Mouse (Mus musculus) liver, embryonic 15.5 days (tissue): ENCODE data around the gene Glb1l2. TPM values are rescaled to one million over a fixed set of nuclear protein-coding genes. Genes with fewer than 3 reads are reported as not detected.
A peak's percentile ranks its signal among the peaks of the same experiment; 100 is the strongest.

Source experiments
- ATAC-seq: fragments of 200-750 bp; cut with Nextera tagmentation; 2 replicates; pipeline ENCODE4 v1.8.0; 2017; ENCODE audit warnings: moderate number of reproducible peaks, mild to moderate bottlenecking, moderate library complexity; ENCODE audit not compliant: insufficient read depth
- H3K27ac ChIP-seq: fragments of 300-500 bp; sonication (generic); replicated peaks from 2 replicates; pipeline ENCODE4 v1.5.1; 2015; ENCODE audit warnings: mild to moderate bottlenecking, inconsistent platforms
- H3K27me3 ChIP-seq: fragments of 300-500 bp; sonication (generic); 2 replicates; pipeline ENCODE4 v1.6.1; 2015; ENCODE audit warnings: mild to moderate bottlenecking, inconsistent platforms
- H3K36me3 ChIP-seq: fragments of 300-500 bp; sonication (generic); replicated peaks from 2 replicates; pipeline ENCODE4 v1.6.1; 2015; ENCODE audit warnings: moderate library complexity, mild to moderate bottlenecking, inconsistent platforms
- H3K4me1 ChIP-seq: fragments of 300-500 bp; sonication (generic); replicated peaks from 2 replicates; pipeline ENCODE4 v1.6.1; 2015; ENCODE audit warnings: inconsistent platforms
- H3K4me2 ChIP-seq: fragments of 300-500 bp; sonication (generic); 2 replicates; pipeline ENCODE4 v1.6.1; 2015; ENCODE audit warnings: moderate library complexity, mild to moderate bottlenecking, inconsistent platforms
- H3K4me3 ChIP-seq: fragments of 300-500 bp; sonication (generic); replicated peaks from 2 replicates; pipeline ENCODE4 v1.5.1; 2015; ENCODE audit warnings: mild to moderate bottlenecking, inconsistent platforms
- H3K9ac ChIP-seq: fragments of 300-500 bp; sonication (generic); 2 replicates; pipeline ENCODE4 v1.6.1; 2015; ENCODE audit warnings: moderate library complexity, mild to moderate bottlenecking, inconsistent platforms
- H3K9me3 ChIP-seq: fragments of 300-500 bp; sonication (generic); replicated peaks from 2 replicates; pipeline ENCODE4 v1.6.1; 2016; ENCODE audit warnings: inconsistent platforms
- WGBS: fragments of 180-500 bp; shearing (Covaris S2); methylation state at CpG from one replicate; pipeline ENCODE4 v1.1.7; 2015; ENCODE audit warnings: mixed read lengths; ENCODE audit not compliant: insufficient replicate concordance; 5-methylcytosine and 5-hydroxymethylcytosine counted together
- polyA plus RNA-seq: library from polyadenylated mRNA; unstranded; fragments of >200 nt; fragmentation: Nextera tagmentation; extraction: Ambion mirVana; gene quantifications from 2 replicates; pipeline ENCODE4 v1.2.1, GENCODE M21; 2015

Glb1l2 gene
- polyA plus RNA-seq, 1 experiment from 2014 or later: 0.08 TPM

GRCm38 (mm10) chr9:26776122-26776902 lies 30.0 kb downstream of the Glb1l2 start:
- Histone ChIP-seq H3K36me3 (no peaks in the 10 kb centered on the region), H3K9me3 (no peaks in the 10 kb centered on the region), H3K27ac (no peak overlapping the region), H3K27me3 (no peaks in the 10 kb centered on the region), H3K9ac (no peak overlapping the region), H3K4me3 (no peak overlapping the region), H3K4me2 (no peak overlapping the region), H3K4me1 (no peaks in the 10 kb centered on the region)
- WGBS: 49% methylated on average over 6 of the region's 6 CpGs
- ATAC-seq: no peak

- Histone ChIP-seq H3K9ac (no peak overlapping the region), H3K4me2 (no peak overlapping the region), H3K27ac (no peak overlapping the region), H3K36me3 (no peaks in the 10 kb centered on the region), H3K9me3 (no peaks in the 10 kb centered on the region), H3K4me3 (no peak overlapping the region), H3K4me1 (no peaks in the 10 kb centered on the region), H3K27me3 (no peaks in the 10 kb centered on the region)
- WGBS: 44% methylated on average over 2 of the region's 2 CpGs
- ATAC-seq: no peak
Observed at GRCm38 (mm10) chr9:26775700-26776099, 30.6 kb downstream of the Glb1l2 start.

GRCm38 (mm10) chr9:26768181-26768580 lies 38.1 kb downstream of the Glb1l2 start:
- H3K27ac ChIP-seq: no peak overlapping the region
- WGBS: 53% methylated on average over 3 of the region's 3 CpGs
- H3K9me3 ChIP-seq: no peaks in the 10 kb centered on the region
- no peaks in the 10 kb centered on the region for H3K4me1 ChIP-seq
- H3K4me3 ChIP-seq: no peak overlapping the region
- no peaks in the 10 kb centered on the region for H3K27me3 ChIP-seq
- H3K9ac ChIP-seq: no peak overlapping the region
- no peaks in the 10 kb centered on the region for H3K36me3 ChIP-seq
- no peak for ATAC-seq
- no peak overlapping the region for H3K4me2 ChIP-seq

- ATAC-seq: no peak
- no peak overlapping the region for H3K27ac ChIP-seq
- WGBS: 66% methylated on average over 6 of the region's 6 CpGs
- no peak overlapping the region for H3K9ac ChIP-seq
- H3K9me3 ChIP-seq: no peaks in the 10 kb centered on the region
- no peaks in the 10 kb centered on the region for H3K27me3 ChIP-seq
- no peaks in the 10 kb centered on the region for H3K36me3 ChIP-seq
- H3K4me3 ChIP-seq: no peak overlapping the region
- H3K4me2 ChIP-seq: no peak overlapping the region
- no peaks in the 10 kb centered on the region for H3K4me1 ChIP-seq
Observed at GRCm38 (mm10) chr9:26762477-26762876, 43.8 kb downstream of the Glb1l2 start.

DNA sequence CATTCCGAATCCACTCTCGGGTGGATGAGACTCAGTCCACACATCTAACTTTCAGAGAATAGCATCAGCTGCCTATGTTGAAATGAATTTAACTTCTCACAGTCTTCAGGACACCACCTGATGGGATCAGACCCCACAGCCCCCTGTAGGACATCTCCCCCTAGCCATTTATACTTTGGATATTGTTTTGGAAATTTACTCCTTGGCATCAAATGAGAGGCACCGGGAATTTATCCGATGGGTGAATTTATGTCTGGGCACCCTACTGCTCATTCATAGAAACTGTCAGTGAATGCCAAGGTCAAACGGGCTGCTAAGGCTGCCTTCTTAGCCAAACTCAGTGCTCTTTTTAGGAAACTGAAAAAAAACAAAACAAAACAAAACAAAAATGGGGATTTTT lies 45.7 kb downstream of the Glb1l2 start:
- no peak for ATAC-seq
- H3K27ac ChIP-seq: no peak overlapping the region
- no peaks in the 10 kb centered on the region for H3K9me3 ChIP-seq
- no peak overlapping the region for H3K9ac ChIP-seq
- 58% methylated on average over 5 of the region's 5 CpGs for WGBS
- H3K27me3 ChIP-seq: no peaks in the 10 kb centered on the region
- no peaks in the 10 kb centered on the region for H3K36me3 ChIP-seq
- no peaks in the 10 kb centered on the region for H3K4me1 ChIP-seq
- H3K4me3 ChIP-seq: no peak overlapping the region
- no peak overlapping the region for H3K4me2 ChIP-seq

- H3K9ac ChIP-seq: no peak overlapping the region
- H3K4me2 ChIP-seq: no peak overlapping the region
- H3K27ac ChIP-seq: no peak overlapping the region
- no peaks in the 10 kb centered on the region for H3K9me3 ChIP-seq
- H3K4me3 ChIP-seq: no peak overlapping the region
- no peaks in the 10 kb centered on the region for H3K27me3 ChIP-seq
- no peak for ATAC-seq
- WGBS: 26% methylated on average over 9 of the region's 9 CpGs
- H3K36me3 ChIP-seq: no peaks in the 10 kb centered on the region
- no peaks in the 10 kb centered on the region for H3K4me1 ChIP-seq
Observed at GRCm38 (mm10) chr9:26760081-26760480, 46.2 kb downstream of the Glb1l2 start.

GRCm38 (mm10) chr9:26748893-26749292 lies 57.4 kb downstream of the Glb1l2 start:
- Histone ChIP-seq H3K4me3 (no peak overlapping the region), H3K27me3 (no peaks in the 10 kb centered on the region), H3K4me2 (no peak overlapping the region), H3K27ac (no peak overlapping the region), H3K9ac (no peak overlapping the region), H3K36me3 (no peaks in the 10 kb centered on the region), H3K9me3 (no peaks in the 10 kb centered on the region), H3K4me1 (no peaks in the 10 kb centered on the region)
- 44% methylated on average over 4 of the region's 4 CpGs for WGBS
- no peak for ATAC-seq

GRCm38 (mm10) chr9:26747121-26747520 lies 59.1 kb downstream of the Glb1l2 start:
- Histone ChIP-seq H3K27ac (no peak overlapping the region), H3K9me3 (no peaks in the 10 kb centered on the region), H3K27me3 (no peaks in the 10 kb centered on the region), H3K36me3 (no peaks in the 10 kb centered on the region), H3K9ac (no peak overlapping the region), H3K4me3 (no peak overlapping the region), H3K4me1 (no peaks in the 10 kb centered on the region), H3K4me2 (no peak overlapping the region)
- 41% methylated on average over 4 of the region's 4 CpGs for WGBS
- no peak for ATAC-seq

DNA sequence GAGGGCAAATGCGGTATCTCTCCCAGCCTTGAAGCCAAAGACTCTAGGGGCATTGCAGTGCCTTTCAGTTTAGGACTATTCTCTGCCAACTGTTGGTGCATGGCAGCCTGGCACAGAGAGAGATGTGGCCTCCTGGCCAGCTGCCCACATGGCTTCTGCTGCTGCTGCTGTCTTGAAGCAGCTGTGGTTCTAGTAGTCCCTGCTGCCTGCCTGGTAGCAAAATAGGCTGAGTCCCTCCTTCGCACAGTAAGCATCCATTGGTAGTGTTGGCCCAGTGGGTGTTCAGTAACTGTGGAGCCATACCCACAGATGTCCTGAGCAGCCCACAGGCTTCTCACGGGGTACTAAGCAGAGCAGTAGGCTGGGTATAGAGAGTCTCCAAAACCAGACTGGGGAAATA lies 63.5 kb downstream of the Glb1l2 start:
- no peaks in the 10 kb centered on the region for H3K4me1 ChIP-seq
- H3K9me3 ChIP-seq: no peaks in the 10 kb centered on the region
- H3K27me3 ChIP-seq: no peaks in the 10 kb centered on the region
- no peak overlapping the region for H3K27ac ChIP-seq
- ATAC-seq: no peak
- H3K4me2 ChIP-seq: no peak overlapping the region
- no peaks in the 10 kb centered on the region for H3K36me3 ChIP-seq
- H3K9ac ChIP-seq: no peak overlapping the region
- WGBS: 57% methylated on average over 3 of the region's 3 CpGs
- H3K4me3 ChIP-seq: no peak overlapping the region

DNA sequence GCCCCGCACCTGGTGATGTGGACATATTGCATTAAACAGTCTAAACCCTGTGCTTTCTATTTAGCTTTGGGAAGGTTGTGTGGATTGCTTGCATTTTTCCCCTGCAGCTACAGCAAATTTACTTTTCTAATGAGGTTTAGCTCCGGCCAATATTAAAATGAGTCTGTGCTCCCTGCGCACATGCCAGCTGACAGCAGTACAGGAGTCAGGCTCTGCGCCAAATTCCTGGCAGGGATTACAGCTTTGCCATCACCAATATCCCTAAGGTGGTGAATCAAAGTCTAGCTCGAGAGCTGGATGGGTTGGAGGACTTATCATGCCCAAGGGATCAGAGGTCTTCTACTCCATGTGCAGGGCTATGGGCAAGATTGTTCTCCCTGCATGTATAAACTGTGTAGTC lies 69.2 kb downstream of the Glb1l2 start:
- 54% methylated on average over 5 of the region's 5 CpGs for WGBS
- no peak for ATAC-seq
- Histone ChIP-seq H3K4me1 (no peaks in the 10 kb centered on the region), H3K27me3 (peaks cover 39% of the 10 kb centered on the region), H3K27ac (no peak overlapping the region), H3K36me3 (no peaks in the 10 kb centered on the region), H3K4me3 (no peak overlapping the region), H3K4me2 (no peak overlapping the region), H3K9ac (no peak overlapping the region), H3K9me3 (no peaks in the 10 kb centered on the region)

DNA sequence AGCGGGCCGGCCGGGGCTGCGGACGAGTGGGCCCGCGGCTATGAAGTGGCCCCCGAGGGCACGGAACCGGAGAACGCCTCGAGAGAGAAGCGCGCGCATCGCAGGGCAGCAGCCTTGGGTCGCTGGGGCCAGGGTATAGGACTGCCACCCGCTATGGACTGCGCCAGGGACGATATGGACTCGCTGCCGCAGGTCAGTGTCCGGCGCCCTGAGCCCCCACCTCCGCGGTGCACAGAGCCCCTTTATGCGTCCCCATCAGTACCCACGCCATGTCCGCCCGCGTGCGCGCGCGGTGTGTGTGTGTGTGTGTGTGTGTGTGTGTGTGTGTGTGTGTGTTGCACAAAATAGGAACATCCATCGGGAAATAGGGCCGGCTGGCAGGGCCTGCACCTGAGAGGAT lies 72.3 kb downstream of the Glb1l2 start:
- Histone ChIP-seq H3K4me1 (no peaks in the 10 kb centered on the region), H3K4me2 (peak overlapping the region; percentile 30), H3K27me3 (peaks cover 43% of the 10 kb centered on the region), H3K27ac (no peak overlapping the region), H3K9me3 (no peaks in the 10 kb centered on the region), H3K4me3 (no peak overlapping the region), H3K9ac (no peak overlapping the region), H3K36me3 (no peaks in the 10 kb centered on the region)
- no peak for ATAC-seq
- WGBS: 2% methylated on average over 37 of the region's 37 CpGs
